Mouse (Mus musculus) layer of hippocampus, adult 2 months (tissue): ENCODE measurements around the gene Olfml2b. TPM values are rescaled to one million over a fixed set of nuclear protein-coding genes. Genes with fewer than 3 reads are reported as not detected.

Experiments used
- DNase-seq, 2 experiments: peaks; one replicate each; pipeline ENCODE4 v3.0.0; 2022; ENCODE audit warnings: low spot score in 2 of 2
- H3K27ac ChIP-seq: fragments of 200-600 bp; 2 replicates; pipeline ENCODE4 v1.8.1; 2022
- H3K4me3 ChIP-seq: fragments of 200-600 bp; 2 replicates; pipeline ENCODE4 v1.8.1; 2022; ENCODE audit warnings: mild to moderate bottlenecking
- CTCF ChIP-seq: fragments of 200-600 bp; conservative IDR thresholded peaks from 2 replicates; pipeline ENCODE4 v1.8.1; 2022; ENCODE audit warnings: antibody characterized with exemption, mild to moderate bottlenecking, moderate library complexity
- total RNA-seq, 2 experiments: library from RNA; stranded (reverse); gene quantifications; 2 replicates each; pipeline ENCODE4 v1.2.3; 2021

Gene Olfml2b
- total RNA-seq, 2 experiments from 2014 or later: 48.7 to 48.8 TPM

DNA sequence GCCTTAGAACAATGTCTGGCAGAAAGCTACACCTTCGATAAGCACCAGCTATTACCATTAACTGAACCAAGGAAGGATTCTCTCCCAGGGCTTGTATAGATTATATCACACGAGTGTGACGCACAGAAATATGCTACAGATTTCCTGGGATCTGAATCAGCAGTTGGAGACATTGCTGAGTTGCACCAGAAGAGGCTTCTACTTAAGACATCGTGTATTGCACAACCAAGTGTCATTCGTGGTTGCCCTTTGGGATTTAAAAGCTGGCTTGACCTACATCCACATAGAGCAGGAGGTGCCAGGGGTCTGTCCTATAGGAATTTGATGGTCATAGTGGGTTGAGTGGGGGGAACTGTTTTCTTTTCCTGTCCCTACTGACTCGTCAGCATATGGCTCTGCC lies 58.6 kb downstream of the Olfml2b start:
- no peak for DNase-seq
- Histone ChIP-seq H3K4me3 (no peak overlapping the region), H3K27ac (no peak overlapping the region)
- TF ChIP-seq CTCF: no peak

DNA sequence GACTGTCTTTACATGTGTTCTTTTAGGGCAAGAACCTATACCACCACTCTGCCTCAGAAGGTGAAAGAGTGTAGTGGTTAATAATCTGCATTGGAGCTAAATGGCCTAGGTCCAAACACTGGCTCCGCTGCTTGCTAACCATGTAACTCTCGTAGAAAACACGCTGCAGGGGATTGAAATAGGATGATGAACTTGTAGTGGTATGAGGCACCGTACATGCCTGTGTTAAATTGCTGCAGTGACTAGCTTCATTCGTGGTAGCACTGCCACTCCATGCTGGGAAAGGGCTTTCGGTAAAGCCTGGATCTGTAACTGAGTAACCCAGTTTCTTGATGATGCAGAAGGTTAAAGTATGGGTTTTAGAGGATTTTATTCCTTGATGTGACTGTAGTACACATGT lies 59.8 kb downstream of the Olfml2b start:
- DNase-seq: no peak
- no peak overlapping the region for H3K27ac ChIP-seq
- TF ChIP-seq CTCF: no peak
- no peak overlapping the region for H3K4me3 ChIP-seq

DNA sequence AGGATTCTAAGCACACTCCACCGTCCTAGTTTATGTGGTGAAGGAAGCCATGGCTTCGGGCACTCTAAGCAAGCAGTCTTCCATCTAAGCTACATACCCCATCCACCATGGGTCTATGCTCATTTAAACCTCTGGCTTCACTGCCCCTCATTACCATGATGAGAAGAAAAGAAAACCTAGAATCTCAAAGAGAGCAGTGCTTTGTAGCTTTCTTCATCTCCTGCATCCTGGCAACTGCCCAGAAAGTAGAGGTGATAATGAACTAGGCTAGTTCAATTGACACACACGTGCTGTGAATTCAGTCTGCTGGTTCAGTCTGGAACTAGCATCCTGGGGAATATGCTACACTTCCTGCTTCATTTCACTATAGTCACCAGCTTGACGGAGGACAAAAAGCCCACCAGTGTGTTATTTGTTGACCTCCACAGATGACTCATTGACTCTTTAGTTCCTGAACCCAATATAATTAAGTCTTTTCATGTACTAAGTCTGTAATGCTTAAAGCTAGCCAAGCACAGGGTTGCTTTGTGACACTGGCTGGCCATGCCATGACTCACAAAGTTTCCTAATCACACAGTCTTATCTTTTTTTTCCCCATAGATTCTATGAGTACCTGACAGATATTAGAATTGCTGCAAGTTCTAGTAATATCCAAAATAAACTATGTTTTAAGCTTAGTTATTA lies 60.7 kb downstream of the Olfml2b start:
- H3K27ac ChIP-seq: no peak overlapping the region
- no peak for DNase-seq
- no peak overlapping the region for H3K4me3 ChIP-seq
- TF ChIP-seq CTCF: no peak

DNA sequence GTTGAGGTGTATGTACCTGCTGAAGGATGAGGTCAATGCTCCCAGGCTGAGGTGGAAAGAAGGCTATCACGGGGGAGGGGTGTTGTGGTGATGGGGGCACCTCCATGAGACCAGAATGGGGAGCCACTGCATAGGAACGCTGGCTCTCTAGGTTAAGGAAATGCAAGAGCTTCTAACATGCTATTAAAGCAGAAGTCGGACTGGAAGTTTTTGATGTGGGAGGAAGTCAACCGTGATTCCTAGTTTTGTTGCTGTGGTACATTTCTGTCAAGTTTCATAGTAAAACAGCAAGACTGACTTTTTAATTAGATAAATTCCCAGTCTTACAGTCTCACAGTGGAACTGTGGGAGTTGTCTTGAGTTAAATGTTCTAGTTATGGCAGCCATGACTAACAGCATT lies 61.7 kb downstream of the Olfml2b start:
- H3K27ac ChIP-seq: no peak overlapping the region; the same call in 1 of the 2 replicates
- TF ChIP-seq CTCF: no peak
- H3K4me3 ChIP-seq: no peak overlapping the region
- no peak for DNase-seq

DNA sequence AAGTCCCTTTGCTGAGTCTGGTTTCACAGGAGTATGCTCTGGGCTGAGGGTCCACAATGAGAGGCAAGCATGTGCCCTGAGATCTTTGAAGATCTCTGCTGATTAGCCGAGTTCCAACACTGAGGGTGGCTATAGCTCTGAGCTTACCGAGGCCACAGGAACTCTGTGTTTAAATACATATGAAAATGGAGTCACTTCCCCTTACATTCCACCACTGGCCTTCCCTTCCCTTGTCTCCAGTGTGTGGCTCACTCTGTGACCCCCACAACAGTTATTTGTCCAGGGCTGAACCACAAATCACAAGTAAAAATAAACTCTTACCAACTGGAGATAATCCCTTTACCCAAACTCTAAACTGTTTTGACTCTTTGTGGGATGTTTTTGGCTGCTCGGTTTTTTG lies 64.7 kb downstream of the Olfml2b start:
- Histone ChIP-seq H3K4me3 (no peak overlapping the region), H3K27ac (peak overlapping the region; percentile 65)
- no peak for TF ChIP-seq CTCF
- no peak for DNase-seq

DNA sequence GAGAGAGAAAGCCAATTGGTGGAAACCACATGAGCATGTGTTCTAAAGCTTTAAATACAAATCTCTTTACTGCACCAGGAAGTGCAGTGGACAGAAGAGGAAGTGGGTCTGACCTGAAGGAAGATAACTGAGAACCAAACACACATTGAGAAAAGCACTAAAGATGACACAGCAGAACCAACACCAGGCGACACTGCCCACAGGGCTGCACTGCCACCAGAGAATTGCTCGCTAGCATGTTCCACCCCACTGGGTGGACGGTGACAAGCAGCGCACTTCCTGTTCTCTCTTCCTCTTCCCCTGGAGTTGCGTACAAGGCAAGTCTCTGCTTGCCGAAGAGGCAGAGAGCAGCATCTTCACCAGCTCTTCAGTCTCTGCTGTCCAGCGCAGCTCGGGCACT lies 65.1 kb downstream of the Olfml2b start:
- peak in 1 of 2 experiments; percentile 28 for DNase-seq
- no peak for TF ChIP-seq CTCF
- no peak overlapping the region for H3K4me3 ChIP-seq
- peak overlapping the region; percentile 36; the same call in 1 of the 2 replicates for H3K27ac ChIP-seq

DNA sequence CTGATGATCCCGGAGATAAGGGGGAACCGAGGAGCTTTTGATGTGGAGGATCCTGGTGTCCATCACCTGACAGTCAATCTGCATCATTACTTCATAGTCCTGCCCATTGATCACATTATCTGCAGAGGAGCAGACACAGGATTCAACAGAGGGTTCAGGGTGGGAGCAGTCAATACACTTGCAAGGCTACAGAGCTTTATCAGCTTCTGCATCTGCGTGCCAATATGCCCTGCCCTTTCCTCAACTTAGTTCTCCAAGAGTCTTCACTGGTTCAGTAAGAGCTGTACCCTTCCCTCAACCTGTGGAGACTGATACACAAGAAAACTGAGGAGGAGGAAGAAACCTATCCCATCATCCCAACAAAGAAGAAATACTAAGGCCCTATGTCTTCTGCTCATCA lies 65.6 kb downstream of the Olfml2b start:
- no peak overlapping the region for H3K4me3 ChIP-seq
- DNase-seq: no peak

DNA sequence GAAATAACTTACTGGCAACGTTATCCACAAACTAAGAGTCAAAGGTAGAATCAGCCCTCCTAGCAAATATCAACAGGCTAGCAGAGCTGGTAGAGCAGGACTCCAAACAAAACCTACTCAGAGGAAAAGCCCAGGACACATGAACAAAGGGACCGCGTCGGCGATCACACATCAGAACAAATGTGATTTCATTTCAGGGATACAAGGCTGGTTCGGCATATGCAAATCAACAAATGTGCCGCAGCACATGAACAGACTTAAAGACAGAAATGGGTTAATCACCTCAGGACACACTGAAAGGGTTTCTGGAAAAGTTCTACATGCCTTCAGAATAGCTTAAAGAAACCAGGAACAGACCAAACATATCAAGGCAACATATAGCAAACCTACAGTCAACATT lies 67.4 kb downstream of the Olfml2b start:
- no peak for DNase-seq
- no peak overlapping the region for H3K4me3 ChIP-seq
- H3K27ac ChIP-seq: peak overlapping the region; percentile 7; the same call in 1 of the 2 replicates
- no peak for TF ChIP-seq CTCF

More for the DNA sequence above, 65.6 kb downstream of the Olfml2b start:
- no peak for TF ChIP-seq CTCF
- H3K27ac ChIP-seq: peak overlapping the region; percentile 36; the same call in 1 of the 2 replicates

DNA sequence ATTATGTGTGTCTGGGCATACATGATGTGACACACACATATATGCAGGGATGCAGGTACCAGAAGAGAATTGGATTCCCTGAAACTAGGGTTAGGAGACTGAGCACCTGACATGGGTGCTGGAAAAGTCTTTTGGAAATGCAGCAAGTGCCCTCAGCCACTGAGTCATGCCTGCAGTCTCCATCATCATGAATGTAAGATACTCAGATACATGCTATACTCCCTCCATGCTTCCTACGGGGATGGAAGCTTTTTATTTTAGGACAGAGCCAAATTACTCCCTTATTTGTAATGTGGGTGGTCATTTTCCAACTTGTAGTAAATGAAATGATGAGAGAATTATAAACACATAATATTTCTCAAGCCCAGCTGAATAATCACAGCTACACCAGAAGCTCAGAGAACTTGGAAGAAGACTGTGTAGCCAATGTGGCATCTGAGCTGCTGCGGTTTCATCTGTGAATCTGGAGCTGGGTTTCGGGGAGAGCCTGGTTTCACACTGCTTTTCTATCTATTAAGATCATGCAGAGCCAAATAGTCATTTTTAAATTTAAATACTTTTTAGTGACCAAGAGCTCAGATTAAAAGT lies 73.0 kb downstream of the Olfml2b start:
- TF ChIP-seq CTCF: no peak
- DNase-seq: no peak
- H3K27ac ChIP-seq: peak overlapping the region; percentile 71
- H3K4me3 ChIP-seq: no peak overlapping the region

DNA sequence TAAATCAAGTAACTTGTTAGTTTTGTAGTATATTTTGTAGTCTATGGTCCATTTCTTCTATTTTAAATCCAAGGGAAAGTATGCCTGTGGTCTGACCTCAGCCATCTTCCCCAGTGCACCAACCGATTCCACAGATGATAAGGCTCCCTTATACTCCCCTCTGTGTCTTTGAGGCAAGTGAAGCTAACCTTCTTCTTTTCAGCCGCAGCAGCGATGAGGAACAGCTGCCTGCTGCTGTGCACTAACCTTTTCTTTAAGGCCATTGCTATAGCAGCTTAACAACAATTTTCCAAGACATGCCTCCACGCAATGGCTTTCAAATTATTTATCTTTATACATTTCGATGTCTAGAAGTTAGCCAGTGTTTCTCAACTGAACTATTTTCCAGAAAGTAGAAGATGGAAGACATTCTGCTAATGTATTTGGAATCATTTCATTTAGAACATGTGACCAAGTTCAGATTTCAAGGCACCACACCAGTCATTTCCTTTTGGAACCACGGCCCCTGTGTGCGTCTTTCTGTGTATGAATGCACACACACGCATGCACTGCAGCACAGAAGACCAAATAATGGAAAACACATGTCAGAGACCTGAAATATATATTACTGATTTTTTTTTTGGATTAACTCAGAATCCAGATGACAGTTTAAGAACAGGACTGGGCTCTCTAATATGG lies 73.9 kb downstream of the Olfml2b start:
- no peak for TF ChIP-seq CTCF
- DNase-seq: no peak
- H3K4me3 ChIP-seq: no peak overlapping the region
- peak overlapping the region; percentile 23; the same call in 1 of the 2 replicates for H3K27ac ChIP-seq

DNA sequence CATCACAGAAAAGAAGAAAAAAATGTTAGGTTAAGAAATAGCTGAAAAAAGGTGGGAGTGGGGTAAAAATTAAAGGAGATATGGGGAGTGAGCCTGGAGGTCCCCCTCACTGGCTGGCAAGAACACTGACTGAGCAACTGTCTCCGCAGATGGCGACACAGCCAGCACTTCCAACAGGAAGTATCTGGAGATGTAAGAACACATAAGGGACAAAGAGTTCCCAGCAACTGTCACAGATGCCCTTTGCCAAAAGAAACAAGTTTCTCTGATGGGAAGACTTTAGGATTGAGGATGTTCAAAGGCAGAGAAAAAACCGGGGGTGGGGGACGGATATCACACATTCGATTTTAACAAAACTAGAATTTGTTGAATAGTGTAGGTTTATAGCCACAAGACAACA lies 77.2 kb downstream of the Olfml2b start:
- TF ChIP-seq CTCF: no peak
- peak overlapping the region; percentile 90 for H3K27ac ChIP-seq
- DNase-seq: peak; percentile 69 to 81
- no peak overlapping the region for H3K4me3 ChIP-seq

DNA sequence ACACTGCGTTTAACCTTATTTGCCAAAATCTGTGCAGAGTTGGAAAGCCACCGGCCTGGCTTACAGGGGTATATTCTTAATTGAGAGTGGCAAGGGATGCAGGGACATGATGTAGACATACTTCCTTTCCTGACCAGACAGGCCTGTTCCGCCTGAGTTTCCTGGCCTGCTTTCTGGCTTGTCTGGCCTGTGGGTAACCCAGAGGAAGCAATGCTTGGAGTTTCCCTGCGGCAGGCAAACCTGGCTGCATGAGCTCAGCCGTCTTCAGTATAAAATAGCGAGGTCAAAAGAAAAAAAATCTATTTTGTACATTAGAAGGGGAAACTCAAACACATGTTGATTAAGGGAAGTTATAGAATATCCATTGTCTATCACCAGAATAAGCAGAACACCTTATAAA lies 84.2 kb downstream of the Olfml2b start:
- no peak overlapping the region for H3K4me3 ChIP-seq
- DNase-seq: no peak
- no peak for TF ChIP-seq CTCF
- H3K27ac ChIP-seq: peak overlapping the region; percentile 63

DNA sequence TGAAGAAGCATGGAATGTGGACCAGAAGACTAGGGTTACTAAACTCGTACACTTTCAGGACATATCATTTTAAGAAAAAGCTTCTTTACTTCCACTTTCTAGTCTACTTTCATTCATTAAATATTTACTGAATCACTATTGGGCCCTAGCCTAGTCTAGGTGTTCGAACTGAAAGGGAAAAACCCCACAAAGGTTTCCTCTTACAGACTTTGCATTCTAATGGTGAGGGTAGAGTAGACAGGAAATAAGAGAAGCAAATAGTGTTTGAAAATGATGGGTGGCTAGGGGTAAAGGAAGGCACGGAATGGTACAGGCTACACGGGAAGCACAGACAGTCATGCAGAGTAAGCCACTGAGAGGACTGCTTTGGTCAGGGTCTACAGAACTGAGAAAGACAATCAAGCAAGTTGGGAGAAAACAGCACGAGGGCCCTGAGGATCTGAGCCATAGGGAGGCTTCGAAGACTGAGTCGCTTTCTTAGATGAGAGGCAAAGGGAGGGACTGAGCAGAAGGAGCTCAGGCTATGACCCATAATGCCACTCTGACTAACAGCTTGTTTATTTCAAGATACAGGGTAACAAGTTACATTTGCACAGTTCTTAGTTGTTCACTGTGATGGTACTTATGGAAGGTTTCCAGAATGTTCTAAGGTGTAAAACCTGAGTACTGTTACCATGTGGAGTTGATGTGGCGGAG lies 85.1 kb downstream of the Olfml2b start:
- no peak for TF ChIP-seq CTCF
- Histone ChIP-seq H3K4me3 (no peak overlapping the region), H3K27ac (peak overlapping the region; percentile 58; the same call in 1 of the 2 replicates)
- DNase-seq: no peak
